Mouse (Mus musculus): ENCODE measurements around the gene Wnt10b. TPM values are rescaled to one million over a fixed set of nuclear protein-coding genes. Genes with fewer than 3 reads are reported as not detected.
"Not testable (repeated sequence)": the region's sequence is repeated elsewhere in the genome, so short reads cannot be mapped to it uniquely, and the experiment has no call there.

Gene Wnt10b
- polyA plus RNA-seq (2014; fragmentation: Nextera tagmentation; extraction: Ambion mirVana): not detected in 2 replicates

- DNase-seq (ENCODE audit: low spot score) (no peak), ATAC-seq (ENCODE audit: low FRiP score) (no peak)
- Histone ChIP-seq H3K9ac (no peak within 1 kb of the TSS), H3K4me2 (replicated peaks) (peak within 1 kb of the TSS; percentile 45), H3K36me3 (replicated peaks; ENCODE audit: control insufficient read depth, insufficient read depth) (no peaks in the 10 kb centered on the region), H3K27me3 (ENCODE audit: control insufficient read depth, insufficient read depth, low read length) (peaks cover 98% of the 10 kb centered on the region), H3K4me1 (replicated peaks; ENCODE audit: control insufficient read depth, insufficient read depth, low read length) (peaks cover 25% of the 10 kb centered on the region), H3K4me3 (replicated peaks; ENCODE audit: low read length) (peak within 1 kb of the TSS; percentile 20), H3K9me3 (ENCODE audit: control insufficient read depth, low read length) (no peaks in the 10 kb centered on the region), H3K27ac (no peak within 1 kb of the TSS)
- WGBS: 2% methylated on average over 21 of the region's 33 CpGs
Measured at GRCm38 (mm10) chr15:98777762-98778161, at the start of gene Wnt10b. TSS of gene Wnt10b (minus strand) at chr15:98778150.

- no peak overlapping the region for H3K4me3 ChIP-seq (replicated peaks; ENCODE audit: low read length)
- H3K4me2 ChIP-seq (replicated peaks): no peak overlapping the region
- WGBS: 93% methylated on average over 7 of the region's 7 CpGs
- H3K27me3 ChIP-seq (ENCODE audit: control insufficient read depth, insufficient read depth, low read length): no peaks in the 10 kb centered on the region
- H3K9ac ChIP-seq: no peak overlapping the region
- no peak for DNase-seq (ENCODE audit: low spot score)
- H3K27ac ChIP-seq: no peak overlapping the region
- H3K36me3 ChIP-seq (replicated peaks; ENCODE audit: control insufficient read depth, insufficient read depth): peaks cover 20% of the 10 kb centered on the region
- peaks cover 10% of the 10 kb centered on the region for H3K4me1 ChIP-seq (replicated peaks; ENCODE audit: control insufficient read depth, insufficient read depth, low read length)
- H3K9me3 ChIP-seq (ENCODE audit: control insufficient read depth, low read length): no peaks in the 10 kb centered on the region
- no peak for ATAC-seq (ENCODE audit: low FRiP score)
Measured at GRCm38 (mm10) chr15:98827611-98828011, 49.7 kb upstream of the Wnt10b start.

- DNase-seq (ENCODE audit: low spot score) (no peak), ATAC-seq (ENCODE audit: low FRiP score) (no peak)
- H3K4me1 ChIP-seq (replicated peaks; ENCODE audit: control insufficient read depth, insufficient read depth, low read length): no peaks in the 10 kb centered on the region
- H3K4me3 ChIP-seq (replicated peaks; ENCODE audit: low read length): no peak overlapping the region
- peaks cover 39% of the 10 kb centered on the region for H3K36me3 ChIP-seq (replicated peaks; ENCODE audit: control insufficient read depth, insufficient read depth)
- H3K9me3 ChIP-seq (ENCODE audit: control insufficient read depth, low read length): no peaks in the 10 kb centered on the region
- no peaks in the 10 kb centered on the region for H3K27me3 ChIP-seq (ENCODE audit: control insufficient read depth, insufficient read depth, low read length)
- WGBS: 58% methylated on average over 3 of the region's 3 CpGs
- no peak overlapping the region for H3K9ac ChIP-seq
- no peak overlapping the region for H3K4me2 ChIP-seq (replicated peaks)
- H3K27ac ChIP-seq: no peak overlapping the region
Measured at GRCm38 (mm10) chr15:98823434-98823833, 45.5 kb upstream of the Wnt10b start.

GRCm38 (mm10) chr15:98822147-98822546, 44.2 kb upstream of the Wnt10b start:
- Histone ChIP-seq H3K4me1 (replicated peaks; ENCODE audit: control insufficient read depth, insufficient read depth, low read length) (no peaks in the 10 kb centered on the region), H3K36me3 (replicated peaks; ENCODE audit: control insufficient read depth, insufficient read depth) (peaks cover 44% of the 10 kb centered on the region), H3K4me2 (replicated peaks) (no peak overlapping the region), H3K27me3 (ENCODE audit: control insufficient read depth, insufficient read depth, low read length) (no peaks in the 10 kb centered on the region), H3K9ac (no peak overlapping the region), H3K27ac (no peak overlapping the region), H3K9me3 (ENCODE audit: control insufficient read depth, low read length) (no peaks in the 10 kb centered on the region), H3K4me3 (replicated peaks; ENCODE audit: low read length) (no peak overlapping the region)
- DNase-seq (ENCODE audit: low spot score) (no peak), ATAC-seq (ENCODE audit: low FRiP score) (no peak)
- 94% methylated on average over 5 of the region's 5 CpGs for WGBS

- H3K27ac ChIP-seq: no peak overlapping the region
Measured at GRCm38 (mm10) chr15:98821403-98821802, 43.5 kb upstream of the Wnt10b start.

GRCm38 (mm10) chr15:98820937-98821336, 43.0 kb upstream of the Wnt10b start:
- Histone ChIP-seq H3K27me3 (ENCODE audit: control insufficient read depth, insufficient read depth, low read length) (no peaks in the 10 kb centered on the region), H3K4me1 (replicated peaks; ENCODE audit: control insufficient read depth, insufficient read depth, low read length) (no peaks in the 10 kb centered on the region), H3K27ac (no peak overlapping the region), H3K9me3 (ENCODE audit: control insufficient read depth, low read length) (no peaks in the 10 kb centered on the region), H3K4me3 (replicated peaks; ENCODE audit: low read length) (no peak overlapping the region), H3K4me2 (replicated peaks) (no peak overlapping the region), H3K36me3 (replicated peaks; ENCODE audit: control insufficient read depth, insufficient read depth) (peaks cover 44% of the 10 kb centered on the region), H3K9ac (no peak overlapping the region)
- WGBS: 89% methylated on average over 4 of the region's 4 CpGs
- DNase-seq (ENCODE audit: low spot score): no peak
- ATAC-seq (ENCODE audit: low FRiP score): no peak

More at GRCm38 (mm10) chr15:98821403-98821802, 43.5 kb upstream of the Wnt10b start:
- peaks cover 44% of the 10 kb centered on the region for H3K36me3 ChIP-seq (replicated peaks; ENCODE audit: control insufficient read depth, insufficient read depth)
- H3K4me2 ChIP-seq (replicated peaks): no peak overlapping the region
- H3K4me3 ChIP-seq (replicated peaks; ENCODE audit: low read length): no peak overlapping the region
- H3K9ac ChIP-seq: no peak overlapping the region
- DNase-seq (ENCODE audit: low spot score) (no peak), ATAC-seq (ENCODE audit: low FRiP score) (no peak)
- no peaks in the 10 kb centered on the region for H3K27me3 ChIP-seq (ENCODE audit: control insufficient read depth, insufficient read depth, low read length)
- no peaks in the 10 kb centered on the region for H3K9me3 ChIP-seq (ENCODE audit: control insufficient read depth, low read length)
- no peaks in the 10 kb centered on the region for H3K4me1 ChIP-seq (replicated peaks; ENCODE audit: control insufficient read depth, insufficient read depth, low read length)
- 28% methylated on average over 10 of the region's 10 CpGs for WGBS

GRCm38 (mm10) chr15:98818171-98818570, 40.2 kb upstream of the Wnt10b start:
- no peaks in the 10 kb centered on the region for H3K27me3 ChIP-seq (ENCODE audit: control insufficient read depth, insufficient read depth, low read length)
- ATAC-seq (ENCODE audit: low FRiP score): no peak
- H3K9me3 ChIP-seq (ENCODE audit: control insufficient read depth, low read length): no peaks in the 10 kb centered on the region
- H3K4me1 ChIP-seq (replicated peaks; ENCODE audit: control insufficient read depth, insufficient read depth, low read length): no peaks in the 10 kb centered on the region
- DNase-seq (ENCODE audit: low spot score): no peak
- 92% methylated on average over 7 of the region's 7 CpGs for WGBS
- peaks cover 51% of the 10 kb centered on the region for H3K36me3 ChIP-seq (replicated peaks; ENCODE audit: control insufficient read depth, insufficient read depth)
- H3K4me3 ChIP-seq (replicated peaks; ENCODE audit: low read length): no peak overlapping the region
- no peak overlapping the region for H3K4me2 ChIP-seq (replicated peaks)
- no peak overlapping the region for H3K9ac ChIP-seq
- H3K27ac ChIP-seq: no peak overlapping the region

- peaks cover 32% of the 10 kb centered on the region for H3K27me3 ChIP-seq (ENCODE audit: control insufficient read depth, insufficient read depth, low read length)
- no peak overlapping the region for H3K27ac ChIP-seq
- no peak for ATAC-seq (ENCODE audit: low FRiP score)
- H3K9ac ChIP-seq: no peak overlapping the region
- no peak overlapping the region for H3K4me2 ChIP-seq (replicated peaks)
- no peak overlapping the region for H3K4me3 ChIP-seq (replicated peaks; ENCODE audit: low read length)
- H3K9me3 ChIP-seq (ENCODE audit: control insufficient read depth, low read length): no peaks in the 10 kb centered on the region
- H3K4me1 ChIP-seq (replicated peaks; ENCODE audit: control insufficient read depth, insufficient read depth, low read length): peaks cover 10% of the 10 kb centered on the region; the same call in 1 of the 2 replicates
- no peak for DNase-seq (ENCODE audit: low spot score)
- WGBS: 80% methylated on average over 20 of the region's 20 CpGs
- H3K36me3 ChIP-seq (replicated peaks; ENCODE audit: control insufficient read depth, insufficient read depth): peaks cover 36% of the 10 kb centered on the region
Measured at GRCm38 (mm10) chr15:98812741-98813424, 34.9 kb upstream of the Wnt10b start.

GRCm38 (mm10) chr15:98810212-98810611, 32.3 kb upstream of the Wnt10b start:
- not testable (repeated sequence) for H3K4me2 ChIP-seq (replicated peaks); H3K9ac ChIP-seq; H3K27ac ChIP-seq; H3K9me3 ChIP-seq (ENCODE audit: control insufficient read depth, low read length); H3K4me3 ChIP-seq (replicated peaks; ENCODE audit: low read length); DNase-seq (ENCODE audit: low spot score); ATAC-seq (ENCODE audit: low FRiP score)
- Histone ChIP-seq H3K27me3 (ENCODE audit: control insufficient read depth, insufficient read depth, low read length) (peaks cover 59% of the 10 kb centered on the region), H3K4me1 (replicated peaks; ENCODE audit: control insufficient read depth, insufficient read depth, low read length) (peaks cover 24% of the 10 kb centered on the region), H3K36me3 (replicated peaks; ENCODE audit: control insufficient read depth, insufficient read depth) (peaks cover 29% of the 10 kb centered on the region)
- WGBS: 75% methylated on average over 6 of the region's 6 CpGs
